Mouse (Mus musculus) liver, adult 2 months (tissue): ENCODE results near the gene C2cd2. TPM values are rescaled to one million over a fixed set of nuclear protein-coding genes. Genes with fewer than 3 reads are reported as not detected.
A peak's percentile ranks its signal among the peaks of the same experiment; 100 is the strongest.

Source experiments
- DNase-seq: peaks from one replicate; pipeline ENCODE4 v3.0.0-alpha.2; 2011; ENCODE audit warnings: low read depth, low spot score; ENCODE audit errors: extremely low read depth
- H3K27ac ChIP-seq: fragments of 200-500 bp; replicated peaks from 2 replicates; pipeline ENCODE4 v1.5.1; 2012; ENCODE audit warnings: low read depth, mild to moderate bottlenecking, control low read depth, inconsistent platforms, low read length; ENCODE audit not compliant: insufficient read depth
- H3K27me3 ChIP-seq: fragments of 200-500 bp; 2 replicates; pipeline ENCODE4 v1.6.1; 2012; ENCODE audit warnings: mild to moderate bottlenecking, moderate library complexity, low read length, inconsistent platforms; ENCODE audit not compliant: control insufficient read depth, insufficient read depth
- H3K36me3 ChIP-seq: fragments of 200-500 bp; 2 replicates; pipeline ENCODE4 v1.6.1; 2012; ENCODE audit warnings: low read length, inconsistent platforms; ENCODE audit not compliant: control insufficient read depth, insufficient read depth
- H3K4me1 ChIP-seq: fragments of 200-500 bp; 2 replicates; pipeline ENCODE4 v1.6.1; 2011; ENCODE audit warnings: low read length; ENCODE audit not compliant: control insufficient read depth, insufficient read depth
- H3K4me3 ChIP-seq: fragments of 200-500 bp; 2 replicates; pipeline ENCODE4 v1.5.1; 2011; ENCODE audit warnings: low read depth, mild to moderate bottlenecking, control low read depth, low read length, moderate library complexity; ENCODE audit not compliant: insufficient read depth
- H3K79me2 ChIP-seq: fragments of 200-500 bp; 2 replicates; pipeline ENCODE4 v1.6.1; 2012; ENCODE audit warnings: inconsistent platforms, mild to moderate bottlenecking, low read length, moderate library complexity; ENCODE audit not compliant: control insufficient read depth, insufficient read depth
- H3K9ac ChIP-seq: fragments of 200-500 bp; 2 replicates; pipeline ENCODE4 v1.6.1; 2012; ENCODE audit warnings: low read depth, mild to moderate bottlenecking, control low read depth, inconsistent platforms, low read length
- CTCF ChIP-seq: fragments of 200-500 bp; IDR thresholded peaks from 2 replicates; pipeline ENCODE4 v1.5.1; 2011; ENCODE audit warnings: low read depth, low read length, control low read depth
- POLR2A ChIP-seq: fragments of 200-500 bp; IDR thresholded peaks from 2 replicates; pipeline ENCODE4 v1.6.1; 2011; ENCODE audit warnings: low read length, control low read depth; ENCODE audit not compliant: insufficient read depth; ENCODE audit errors: extremely low read depth
- WGBS: fragments of 180-500 bp; shearing (Covaris S2); methylation state at CpG from one replicate; pipeline ENCODE4 v1.1.7; 2018; 5-methylcytosine and 5-hydroxymethylcytosine counted together
- polyA plus RNA-seq: library from polyadenylated mRNA; depleted of rRNA; stranded (reverse); fragments of >200 nt; gene quantifications from 2 replicates; pipeline ENCODE4 v1.2.3, GENCODE M21; 2012
- total RNA-seq: library from RNA; depleted of rRNA; stranded (reverse); fragments of >200 nt; gene quantifications from 2 replicates; pipeline ENCODE4 v1.2.3, GENCODE M21; 2014

The C2cd2 gene
- total and polyA plus RNA-seq, 2 experiments: 56.7 to 173 TPM

DNA sequence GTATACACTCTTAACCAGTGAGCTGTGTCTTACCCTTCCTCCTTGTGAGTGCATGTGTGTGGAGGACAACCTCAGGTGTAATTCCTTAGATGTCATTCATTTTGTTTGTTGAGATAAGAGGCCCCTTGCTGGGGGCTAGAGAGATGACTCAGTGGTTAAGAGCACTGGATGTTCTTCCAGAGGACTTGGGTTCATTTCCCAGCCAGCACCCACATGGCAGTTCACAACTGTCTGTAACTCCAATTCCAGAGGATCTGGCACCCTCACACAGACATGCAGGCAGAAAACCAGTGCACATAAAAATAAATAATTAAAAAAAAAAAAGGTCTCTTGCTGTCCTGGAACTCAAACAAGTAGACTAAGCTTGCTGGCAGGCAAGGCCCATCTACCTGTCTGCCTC is 20.6 kb downstream of the C2cd2 start:
- Histone ChIP-seq H3K9ac (no peak overlapping the region), H3K4me3 (no peak overlapping the region), H3K27ac (no peak overlapping the region), H3K79me2 (no peaks in the 10 kb centered on the region), H3K36me3 (peaks cover 2% of the 10 kb centered on the region), H3K27me3 (no peaks in the 10 kb centered on the region), H3K4me1 (peaks cover 14% of the 10 kb centered on the region)
- TF ChIP-seq CTCF: no peak
- no peak for TF ChIP-seq POLR2A
- no peak for DNase-seq

DNA sequence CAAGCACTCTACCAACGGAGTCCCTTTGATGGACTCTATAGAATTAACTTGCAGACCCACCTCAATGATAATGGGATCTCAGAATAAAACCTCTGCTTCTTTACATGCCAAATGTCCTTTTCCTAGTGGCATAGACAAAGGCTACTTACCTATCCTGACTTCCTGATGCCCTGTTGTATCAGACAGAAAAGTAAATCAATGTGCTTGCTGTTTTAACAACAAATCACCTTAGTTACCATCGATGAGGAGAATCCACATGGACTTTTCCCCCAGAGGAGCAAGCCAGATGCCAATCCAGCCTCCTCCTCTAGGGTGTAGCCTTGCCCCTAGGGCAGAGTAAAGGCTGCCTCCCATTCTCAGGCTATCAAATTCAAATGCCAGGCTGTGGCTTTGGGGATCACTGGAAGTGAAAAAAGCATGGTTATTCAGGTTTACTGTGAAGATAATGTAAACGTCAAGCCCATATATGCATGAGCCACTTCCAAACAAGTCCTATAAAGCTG is 21.9 kb downstream of the C2cd2 start:
- peak; percentile 91 for DNase-seq
- WGBS: 55% methylated on average over 3 of the region's 3 CpGs
- Histone ChIP-seq H3K9ac (no peak overlapping the region), H3K27me3 (no peaks in the 10 kb centered on the region), H3K36me3 (peaks cover 2% of the 10 kb centered on the region), H3K27ac (peak overlapping the region; percentile 28; the same call in 1 of the 2 replicates), H3K4me3 (no peak overlapping the region), H3K79me2 (no peaks in the 10 kb centered on the region), H3K4me1 (peaks cover 12% of the 10 kb centered on the region)
- TF ChIP-seq POLR2A: no peak
- peak; percentile 75 for TF ChIP-seq CTCF

GRCm38 (mm10) chr16:97935815-97936214 is 26.6 kb downstream of the C2cd2 start:
- 94% methylated on average over 3 of the region's 3 CpGs for WGBS
- TF ChIP-seq CTCF: no peak
- TF ChIP-seq POLR2A: no peak

GRCm38 (mm10) chr16:97930231-97930630 is 32.2 kb downstream of the C2cd2 start:
- no peaks in the 10 kb centered on the region for H3K36me3 ChIP-seq
- no peak overlapping the region for H3K4me3 ChIP-seq
- H3K4me1 ChIP-seq: peaks cover 3% of the 10 kb centered on the region
- peak; percentile 57 for DNase-seq
- H3K27me3 ChIP-seq: no peaks in the 10 kb centered on the region
- no peaks in the 10 kb centered on the region for H3K79me2 ChIP-seq
- H3K9ac ChIP-seq: no peak overlapping the region
- TF ChIP-seq CTCF (no peak), POLR2A (no peak)
- H3K27ac ChIP-seq: peak overlapping the region; percentile 52

More at GRCm38 (mm10) chr16:97935815-97936214, 26.6 kb downstream of the C2cd2 start:
- Histone ChIP-seq H3K4me3 (no peak overlapping the region), H3K27ac (no peak overlapping the region), H3K36me3 (no peaks in the 10 kb centered on the region), H3K9ac (no peak overlapping the region), H3K27me3 (no peaks in the 10 kb centered on the region), H3K4me1 (peaks cover 3% of the 10 kb centered on the region), H3K79me2 (no peaks in the 10 kb centered on the region)
- DNase-seq: no peak

DNA sequence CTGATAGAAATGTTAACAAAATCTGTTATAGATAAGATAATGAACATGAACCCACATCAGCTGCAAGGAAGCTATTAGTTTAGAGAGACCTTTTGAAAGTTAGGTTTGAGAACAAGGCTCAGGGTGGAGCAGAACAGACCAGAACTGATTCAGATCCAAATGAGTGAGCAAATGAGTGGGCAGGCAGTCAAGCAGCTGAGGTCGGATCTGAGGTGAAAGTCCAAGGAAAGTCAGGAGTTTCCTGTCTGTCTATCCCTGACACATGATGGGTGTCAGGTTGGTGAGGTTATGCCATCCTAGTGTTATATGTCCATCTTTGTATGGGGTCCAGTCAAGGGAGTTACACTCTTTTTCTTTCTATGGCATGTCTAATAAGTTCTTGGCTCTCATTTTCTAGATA is 32.9 kb downstream of the C2cd2 start:
- Histone ChIP-seq H3K36me3 (no peaks in the 10 kb centered on the region), H3K27me3 (no peaks in the 10 kb centered on the region), H3K27ac (no peak overlapping the region), H3K79me2 (no peaks in the 10 kb centered on the region), H3K9ac (no peak overlapping the region), H3K4me3 (no peak overlapping the region), H3K4me1 (peaks cover 3% of the 10 kb centered on the region)
- WGBS: 13% methylated on average over 1 of the region's 1 CpGs
- TF ChIP-seq CTCF: no peak
- TF ChIP-seq POLR2A: no peak
- peak; percentile 86 for DNase-seq

- Histone ChIP-seq H3K27me3 (no peaks in the 10 kb centered on the region), H3K4me1 (peaks cover 6% of the 10 kb centered on the region), H3K79me2 (no peaks in the 10 kb centered on the region), H3K4me3 (no peak overlapping the region), H3K27ac (no peak overlapping the region), H3K36me3 (no peaks in the 10 kb centered on the region), H3K9ac (no peak overlapping the region)
- WGBS: 80% methylated on average over 3 of the region's 3 CpGs
- DNase-seq: no peak
- TF ChIP-seq POLR2A: no peak
- no peak for TF ChIP-seq CTCF
These were observed 35.0 kb downstream of the C2cd2 start for GRCm38 (mm10) chr16:97927331-97927938.
